Mouse (Mus musculus): ENCODE data around the gene Tctex1d4. TPM values are rescaled to one million over a fixed set of nuclear protein-coding genes. Genes with fewer than 3 reads are reported as not detected.

The Tctex1d4 gene
- polyA plus RNA-seq, 1 experiment = not detected

DNA sequence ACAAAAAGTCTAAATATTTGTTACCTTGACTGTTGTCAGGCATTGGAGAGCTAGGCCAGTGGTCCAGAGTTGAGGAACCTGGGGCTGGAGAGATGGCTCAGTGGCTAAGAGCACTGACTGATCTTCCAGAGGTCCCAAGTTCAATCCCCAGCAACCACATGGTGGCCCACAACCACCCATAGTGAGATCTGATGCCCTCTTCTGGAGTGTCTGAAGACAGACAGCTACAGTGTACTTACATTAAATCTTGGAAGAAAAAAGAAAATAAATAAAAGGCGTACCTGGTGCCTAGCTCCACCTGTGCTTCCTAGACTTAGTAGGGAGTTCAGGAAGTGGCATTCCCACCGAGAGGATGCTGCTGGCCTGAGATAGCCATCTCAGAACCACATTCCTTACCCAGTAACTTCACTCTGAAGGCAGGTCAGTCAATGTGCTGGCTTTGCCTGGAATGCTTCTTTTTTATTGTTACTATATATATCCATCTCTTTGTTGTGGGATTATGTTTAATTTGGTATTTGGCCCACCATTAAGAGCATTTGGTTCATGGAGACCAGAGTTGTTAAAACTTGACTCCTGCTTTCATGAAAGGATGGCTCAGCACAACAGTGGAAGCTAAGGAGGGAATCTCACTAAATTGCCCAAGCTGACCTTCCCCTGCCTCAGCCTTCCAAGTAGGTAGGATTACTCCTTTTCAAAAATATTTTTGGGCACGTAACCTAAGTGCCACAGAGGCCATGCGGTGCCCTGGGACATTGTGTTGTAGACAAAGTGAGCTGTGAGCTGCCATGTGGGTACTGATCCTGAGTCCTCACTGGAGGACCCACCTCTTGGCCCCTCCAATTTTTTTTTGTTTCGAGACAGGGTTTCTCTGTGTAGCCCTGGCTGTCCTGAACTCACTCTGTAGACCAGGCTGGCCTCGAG, 23.0 kb downstream of the Tctex1d4 start:
- Histone ChIP-seq H3K27ac (ENCODE audit: insufficient read depth, low read length) (no peak overlapping the region), H3K4me3 (ENCODE audit: insufficient read depth, low read length) (no peak overlapping the region), H3K4me1 (ENCODE audit: control insufficient read depth, insufficient read depth, low read length) (peaks cover 14% of the 10 kb centered on the region)
- TF ChIP-seq CTCF (IDR thresholded peaks at IDR 0.05; ENCODE audit: borderline replicate concordance, insufficient read depth, low read length) (no peak), POLR2A (IDR thresholded peaks at IDR 0.05; ENCODE audit: low read depth, low read length) (peak; percentile 46)

GRCm38 (mm10) chr4:117150212-117150733, 23.7 kb downstream of the Tctex1d4 start:
- TF ChIP-seq CTCF (IDR thresholded peaks at IDR 0.05; ENCODE audit: borderline replicate concordance, insufficient read depth, low read length) (no peak), POLR2A (IDR thresholded peaks at IDR 0.05; ENCODE audit: low read depth, low read length) (0 out of 2 replicates have a peak, but pooled peaks have one; percentile 25)
- Histone ChIP-seq H3K4me3 (ENCODE audit: insufficient read depth, low read length) (no peak overlapping the region), H3K27ac (ENCODE audit: insufficient read depth, low read length) (no peak overlapping the region), H3K4me1 (ENCODE audit: control insufficient read depth, insufficient read depth, low read length) (peaks cover 14% of the 10 kb centered on the region)

- Histone ChIP-seq H3K27ac (ENCODE audit: insufficient read depth, low read length) (no peak overlapping the region), H3K4me1 (ENCODE audit: control insufficient read depth, insufficient read depth, low read length) (peaks cover 14% of the 10 kb centered on the region), H3K4me3 (ENCODE audit: insufficient read depth, low read length) (no peak overlapping the region)
- TF ChIP-seq POLR2A (IDR thresholded peaks at IDR 0.05; ENCODE audit: low read depth, low read length) = 0 out of 2 replicates have a peak, but pooled peaks have one; percentile 13
- TF ChIP-seq CTCF (IDR thresholded peaks at IDR 0.05; ENCODE audit: borderline replicate concordance, insufficient read depth, low read length) = no peak
Measured at GRCm38 (mm10) chr4:117151416-117151815, 24.8 kb downstream of the Tctex1d4 start.

DNA sequence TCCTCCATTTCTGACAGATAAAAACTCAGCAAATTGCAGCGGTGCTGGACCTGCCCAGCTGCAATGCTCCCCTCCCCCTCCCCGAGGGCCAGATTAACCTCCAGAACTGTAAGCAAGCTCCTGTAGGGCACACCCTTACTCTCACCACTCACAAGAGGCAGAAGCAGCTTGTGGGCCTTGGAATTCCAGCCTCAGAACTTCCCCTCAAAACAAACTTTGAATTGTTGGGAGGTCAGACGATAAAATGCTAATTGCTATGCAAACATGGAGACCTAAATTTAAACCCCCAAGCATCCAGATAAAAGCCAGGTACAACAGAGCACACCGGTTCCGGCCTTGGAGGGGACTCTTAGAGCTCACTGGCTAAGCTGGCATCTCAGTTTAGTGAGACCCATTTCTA, 26.1 kb downstream of the Tctex1d4 start:
- no peak for TF ChIP-seq CTCF (IDR thresholded peaks at IDR 0.05; ENCODE audit: borderline replicate concordance, insufficient read depth, low read length)
- TF ChIP-seq POLR2A (IDR thresholded peaks at IDR 0.05; ENCODE audit: low read depth, low read length) = no peak; the same call in 1 of the 2 replicates
- Histone ChIP-seq H3K4me3 (ENCODE audit: insufficient read depth, low read length) (peak overlapping the region; percentile 20; the same call in 1 of the 2 replicates), H3K4me1 (ENCODE audit: control insufficient read depth, insufficient read depth, low read length) (peaks cover 14% of the 10 kb centered on the region), H3K27ac (ENCODE audit: insufficient read depth, low read length) (no peak overlapping the region)

DNA sequence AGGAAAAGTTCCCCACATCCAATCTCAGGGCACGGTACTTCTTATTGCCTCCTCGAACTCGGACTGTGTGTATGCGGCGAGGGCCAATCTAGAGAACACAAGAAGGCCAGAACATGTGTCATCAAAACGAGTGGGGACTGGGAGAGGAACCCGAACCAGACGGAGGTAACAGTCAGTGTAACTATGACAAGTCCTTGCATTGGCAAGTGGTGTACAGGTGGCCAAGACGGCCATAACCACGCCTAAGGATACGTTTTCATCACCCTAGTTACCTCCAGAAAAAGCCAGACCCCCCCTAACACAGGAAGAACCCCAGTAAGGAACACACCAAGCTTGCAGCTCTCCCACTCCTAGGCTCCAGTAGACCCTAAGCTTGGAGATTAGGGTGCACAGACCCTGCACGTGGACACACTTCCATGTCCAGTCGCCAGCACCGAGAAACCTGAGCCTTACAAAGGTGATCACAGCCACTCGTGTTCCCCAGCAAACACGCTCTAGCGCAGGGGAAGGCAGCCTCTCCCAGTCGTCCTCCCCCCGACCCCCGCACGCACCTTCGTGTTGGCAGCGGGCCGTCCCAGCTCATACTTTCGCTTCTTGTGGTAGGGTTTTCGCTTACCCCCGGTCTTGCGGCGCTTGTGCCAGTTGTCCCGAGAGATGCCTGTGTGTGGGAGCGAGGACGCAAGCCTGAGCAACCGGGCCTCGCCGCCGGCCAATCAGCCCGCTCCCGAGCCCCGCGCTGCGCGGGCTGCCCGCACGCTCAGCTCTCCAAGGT, 28.6 kb downstream of the Tctex1d4 start:
- TF ChIP-seq CTCF (IDR thresholded peaks at IDR 0.05; ENCODE audit: borderline replicate concordance, insufficient read depth, low read length) = no peak
- TF ChIP-seq POLR2A (IDR thresholded peaks at IDR 0.05; ENCODE audit: low read depth, low read length) = no peak
- H3K4me3 ChIP-seq (ENCODE audit: insufficient read depth, low read length) = peak overlapping the region; percentile 75
- peaks cover 14% of the 10 kb centered on the region for H3K4me1 ChIP-seq (ENCODE audit: control insufficient read depth, insufficient read depth, low read length)
- peak overlapping the region; percentile 83 for H3K27ac ChIP-seq (ENCODE audit: insufficient read depth, low read length)

GRCm38 (mm10) chr4:117155792-117156355, 29.3 kb downstream of the Tctex1d4 start, which contains the start of gene Rps8:
Gene Rps8, minus strand, starts transcription at chr4:117156243.
- H3K4me3 ChIP-seq (ENCODE audit: insufficient read depth, low read length) = peak within 1 kb of the TSS; percentile 75

GRCm38 (mm10) chr4:117156372-117156771, 29.8 kb downstream of the Tctex1d4 start:
- TF ChIP-seq POLR2A (IDR thresholded peaks at IDR 0.05; ENCODE audit: low read depth, low read length) (peak; percentile 19; the same call in 1 of the 2 replicates), CTCF (IDR thresholded peaks at IDR 0.05; ENCODE audit: borderline replicate concordance, insufficient read depth, low read length) (no peak)
- peaks cover 14% of the 10 kb centered on the region for H3K4me1 ChIP-seq (ENCODE audit: control insufficient read depth, insufficient read depth, low read length)
- no peak overlapping the region for H3K27ac ChIP-seq (ENCODE audit: insufficient read depth, low read length)
- peak overlapping the region; percentile 15 for H3K4me3 ChIP-seq (ENCODE audit: insufficient read depth, low read length)

More at GRCm38 (mm10) chr4:117155792-117156355, 29.3 kb downstream of the Tctex1d4 start, which contains the start of gene Rps8:
- peak within 1 kb of the TSS; percentile 83 for H3K27ac ChIP-seq (ENCODE audit: insufficient read depth, low read length)
- H3K4me1 ChIP-seq (ENCODE audit: control insufficient read depth, insufficient read depth, low read length) = peaks cover 14% of the 10 kb centered on the region
- TF ChIP-seq CTCF (IDR thresholded peaks at IDR 0.05; ENCODE audit: borderline replicate concordance, insufficient read depth, low read length) (no peak), POLR2A (IDR thresholded peaks at IDR 0.05; ENCODE audit: low read depth, low read length) (peak; percentile 95)

- H3K27ac ChIP-seq (ENCODE audit: insufficient read depth, low read length) = no peak overlapping the region
- no peak for TF ChIP-seq POLR2A (IDR thresholded peaks at IDR 0.05; ENCODE audit: low read depth, low read length)
- no peak for TF ChIP-seq CTCF (IDR thresholded peaks at IDR 0.05; ENCODE audit: borderline replicate concordance, insufficient read depth, low read length)
Measured at GRCm38 (mm10) chr4:117159666-117160065, 33.1 kb downstream of the Tctex1d4 start.

DNA sequence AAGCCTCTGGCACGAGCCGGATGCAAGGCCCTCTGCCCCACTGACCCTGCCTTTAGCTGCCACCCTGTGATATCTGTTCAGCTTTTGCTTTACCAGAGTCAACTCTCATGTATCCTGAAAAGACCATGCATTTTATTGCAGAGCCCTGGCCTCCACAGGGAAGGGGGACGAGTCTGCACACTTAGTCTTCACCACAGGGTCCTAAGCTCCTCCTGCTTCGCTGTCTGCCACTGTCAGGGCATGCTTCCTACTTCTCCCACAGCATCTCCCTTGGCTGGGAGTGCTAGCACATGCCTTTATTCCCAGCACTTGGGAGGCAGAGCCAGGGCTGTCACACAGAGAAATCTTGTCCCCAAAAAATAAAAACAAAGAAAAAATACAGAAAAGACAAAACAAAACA, 34.6 kb downstream of the Tctex1d4 start:
- no peaks in the 10 kb centered on the region for H3K4me1 ChIP-seq (ENCODE audit: control insufficient read depth, insufficient read depth, low read length)
- TF ChIP-seq CTCF (IDR thresholded peaks at IDR 0.05; ENCODE audit: borderline replicate concordance, insufficient read depth, low read length) (no peak), POLR2A (IDR thresholded peaks at IDR 0.05; ENCODE audit: low read depth, low read length) (no peak)
- H3K4me3 ChIP-seq (ENCODE audit: insufficient read depth, low read length) = no peak overlapping the region
- H3K27ac ChIP-seq (ENCODE audit: insufficient read depth, low read length) = no peak overlapping the region

More at GRCm38 (mm10) chr4:117159666-117160065, 33.1 kb downstream of the Tctex1d4 start:
- Histone ChIP-seq H3K4me1 (ENCODE audit: control insufficient read depth, insufficient read depth, low read length) (no peaks in the 10 kb centered on the region), H3K4me3 (ENCODE audit: insufficient read depth, low read length) (no peak overlapping the region)

Data from embryonic fibroblast, embryonic 13.5 days (primary cell).